Mouse (Mus musculus): ENCODE measurements around the gene Slc6a11.

Gene Slc6a11

DNA sequence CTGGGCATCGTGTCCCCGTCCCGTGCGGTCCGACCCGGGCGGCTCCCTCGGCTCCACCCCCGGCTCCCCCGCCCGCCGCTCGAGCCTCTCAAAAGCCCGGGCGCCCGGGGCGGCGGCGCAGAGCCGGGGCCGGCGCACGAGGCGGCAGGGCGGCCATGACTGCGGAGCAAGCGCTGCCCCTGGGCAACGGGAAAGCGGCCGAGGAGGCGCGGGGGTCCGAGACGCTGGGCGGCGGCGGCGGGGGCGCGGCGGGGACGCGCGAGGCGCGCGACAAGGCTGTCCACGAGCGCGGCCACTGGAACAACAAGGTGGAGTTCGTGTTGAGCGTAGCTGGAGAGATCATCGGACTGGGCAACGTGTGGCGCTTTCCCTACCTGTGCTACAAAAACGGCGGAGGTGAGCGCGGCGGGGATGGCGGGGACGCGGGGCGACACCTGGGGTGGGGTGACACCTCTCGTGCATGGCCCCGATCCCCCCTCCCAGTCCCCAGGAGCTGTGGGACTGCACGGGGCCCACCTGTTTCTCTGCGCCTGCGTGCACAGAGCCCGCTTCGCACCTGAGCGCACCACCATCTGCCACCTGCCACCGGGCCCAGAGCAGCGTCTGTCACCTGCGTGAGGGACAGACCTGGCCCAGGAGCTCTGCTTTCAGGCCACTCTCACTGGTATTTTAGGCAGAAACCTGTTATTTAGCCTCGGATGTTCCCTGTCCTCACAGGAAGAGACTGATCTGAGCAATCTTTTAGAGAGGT, at the start of gene Slc6a11:
Gene Slc6a11, plus strand, starts transcription at position 120 of the 751 bp plus-strand sequence.
- no peak for ATAC-seq (ENCODE audit: insufficient number of reproducible peaks, low FRiP score, low TSS enrichment)

DNA sequence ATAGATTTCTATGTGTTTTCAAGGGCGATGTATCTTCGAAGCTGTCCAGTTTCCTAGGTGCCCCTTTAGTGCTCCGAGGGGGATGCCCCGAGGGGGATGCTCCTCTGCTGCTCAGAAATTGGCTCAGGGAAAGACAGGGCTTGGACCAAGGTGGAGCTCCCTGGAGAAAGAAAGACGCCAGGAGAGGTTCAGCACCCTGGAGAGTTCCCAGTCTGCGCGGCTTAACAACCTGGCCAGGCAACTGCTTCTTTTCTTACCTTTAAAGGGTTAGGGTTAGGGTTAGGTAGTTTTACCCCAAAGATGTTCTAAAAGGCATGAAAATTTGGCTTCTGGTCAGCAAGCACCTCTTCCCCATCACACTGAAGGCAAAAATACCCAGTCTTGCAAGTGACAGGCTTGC, 43.9 kb upstream of the Slc6a11 start:
- ATAC-seq (ENCODE audit: insufficient number of reproducible peaks, low FRiP score, low TSS enrichment), result no peak

DNA sequence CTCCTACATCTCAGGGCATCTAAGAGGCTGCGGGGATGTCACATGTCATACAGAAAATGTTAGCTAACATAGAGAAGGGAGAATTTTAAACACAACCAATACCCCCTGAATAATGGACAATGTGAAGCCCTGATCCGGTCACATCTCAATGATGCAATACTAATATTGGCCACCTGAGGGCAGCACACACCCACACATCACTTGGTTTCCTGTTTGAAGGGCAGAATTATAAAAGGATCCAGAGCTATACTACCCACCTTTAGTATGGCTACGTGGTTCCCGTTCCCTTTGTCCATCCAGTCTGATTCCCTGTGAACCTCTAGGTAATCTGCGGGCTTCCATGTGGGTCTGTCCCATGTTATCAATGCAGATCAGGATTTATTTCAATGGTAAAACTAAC, 41.4 kb upstream of the Slc6a11 start:
- ATAC-seq (ENCODE audit: insufficient number of reproducible peaks, low FRiP score, low TSS enrichment), result peak; percentile 42; the same call in 1 of the 2 replicates

DNA sequence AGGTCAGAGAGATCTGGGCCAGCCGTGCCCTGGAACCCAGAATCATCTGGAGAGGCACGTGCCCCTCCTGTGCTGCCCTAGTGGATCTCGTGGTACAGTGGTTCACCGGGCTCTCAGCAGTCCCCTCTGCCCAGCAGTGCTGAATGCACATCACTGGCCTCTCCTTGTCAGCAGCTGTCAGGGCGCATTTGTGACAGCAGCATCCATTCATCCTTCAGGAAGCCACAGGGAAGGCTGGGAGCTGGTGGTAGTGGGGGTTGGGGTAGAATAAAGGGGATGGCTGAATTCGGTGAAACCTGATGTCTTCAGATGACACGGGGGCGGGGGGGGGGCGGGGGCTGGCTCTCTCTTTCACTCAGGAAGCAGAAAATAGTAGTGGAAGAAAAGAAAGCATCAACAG, 38.8 kb upstream of the Slc6a11 start:
- ATAC-seq (ENCODE audit: insufficient number of reproducible peaks, low FRiP score, low TSS enrichment), result no peak

DNA sequence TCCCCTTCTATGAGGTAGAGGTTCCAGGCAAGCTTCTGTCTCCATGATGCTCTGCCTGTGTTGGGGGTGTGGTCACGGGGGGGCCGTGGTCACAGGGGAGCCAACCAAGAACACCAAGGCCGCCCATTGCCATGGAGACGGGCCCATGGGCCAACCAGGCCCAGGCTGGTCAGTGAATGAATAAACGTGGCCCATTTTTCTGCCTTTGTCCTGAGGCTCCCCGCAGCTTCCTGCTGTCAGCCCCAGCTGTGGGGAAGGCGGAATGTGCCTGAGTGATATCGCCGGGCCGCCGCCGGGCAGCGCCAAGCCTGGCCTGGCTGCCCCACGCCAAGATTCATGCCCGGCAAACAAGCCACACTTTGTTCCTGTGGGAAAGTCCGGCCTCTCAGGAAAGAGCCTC, 36.8 kb upstream of the Slc6a11 start:
- peak; percentile 41; the same call in 1 of the 2 replicates for ATAC-seq (ENCODE audit: insufficient number of reproducible peaks, low FRiP score, low TSS enrichment)

DNA sequence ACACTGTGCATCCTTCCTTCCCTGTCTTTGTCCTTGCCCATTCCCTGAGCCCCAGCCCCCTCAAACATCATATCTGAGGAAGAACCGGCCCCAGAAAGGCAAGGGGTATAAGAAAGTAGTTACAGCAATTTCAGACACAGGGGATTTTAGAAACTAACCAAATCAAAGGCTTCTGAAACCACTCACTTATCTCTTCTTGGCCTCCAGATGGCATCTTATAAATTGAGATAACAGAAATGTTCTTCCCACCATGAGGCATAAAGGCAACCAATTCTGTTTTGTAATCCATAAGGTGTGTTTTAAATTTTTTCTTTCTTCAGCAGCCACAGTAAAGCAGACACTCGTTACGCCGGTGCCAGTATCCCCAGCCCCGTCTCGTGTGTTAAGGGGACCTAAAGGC, 34.5 kb upstream of the Slc6a11 start:
- no peak for ATAC-seq (ENCODE audit: insufficient number of reproducible peaks, low FRiP score, low TSS enrichment)

DNA sequence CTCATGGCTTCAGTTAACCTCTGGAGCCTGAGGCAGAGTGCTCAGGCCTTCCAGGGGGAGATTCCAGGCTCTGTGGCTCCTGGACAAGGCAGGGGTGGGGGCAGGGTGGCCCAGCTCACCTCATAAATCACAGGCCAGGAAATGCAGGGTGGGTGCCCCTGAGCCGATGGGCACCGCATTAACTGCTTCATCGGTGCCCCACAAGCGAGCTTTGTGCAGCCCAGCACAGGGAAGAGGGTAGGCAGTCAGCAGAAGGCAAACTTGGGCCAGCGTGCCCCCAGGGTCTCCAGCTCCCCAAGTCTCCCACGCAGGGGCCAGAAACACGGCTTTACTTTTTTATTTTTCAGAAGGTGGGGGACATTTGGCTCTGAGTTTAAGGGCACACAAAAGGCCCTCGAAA, 29.1 kb upstream of the Slc6a11 start:
- ATAC-seq (ENCODE audit: insufficient number of reproducible peaks, low FRiP score, low TSS enrichment), result no peak

DNA sequence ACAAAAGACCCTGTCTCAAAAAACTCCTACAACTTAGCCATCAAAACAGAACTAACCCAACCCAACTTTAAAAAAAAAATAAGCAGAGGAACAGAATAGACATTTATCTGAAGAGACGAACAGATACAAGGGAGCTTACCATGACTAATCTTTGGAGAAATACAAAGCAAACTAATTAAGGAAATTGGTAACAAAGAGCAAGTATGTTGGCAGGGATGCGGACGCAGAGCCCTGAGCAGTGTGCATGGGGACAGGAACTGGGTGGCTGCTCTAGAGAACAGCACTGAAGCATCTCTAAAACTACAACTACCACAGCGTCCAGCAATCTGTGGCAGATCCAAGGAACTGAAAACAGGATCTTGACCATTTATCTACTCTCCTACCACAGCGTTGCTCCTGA, 11.5 kb upstream of the Slc6a11 start:
- ATAC-seq (ENCODE audit: insufficient number of reproducible peaks, low FRiP score, low TSS enrichment), result no peak

DNA sequence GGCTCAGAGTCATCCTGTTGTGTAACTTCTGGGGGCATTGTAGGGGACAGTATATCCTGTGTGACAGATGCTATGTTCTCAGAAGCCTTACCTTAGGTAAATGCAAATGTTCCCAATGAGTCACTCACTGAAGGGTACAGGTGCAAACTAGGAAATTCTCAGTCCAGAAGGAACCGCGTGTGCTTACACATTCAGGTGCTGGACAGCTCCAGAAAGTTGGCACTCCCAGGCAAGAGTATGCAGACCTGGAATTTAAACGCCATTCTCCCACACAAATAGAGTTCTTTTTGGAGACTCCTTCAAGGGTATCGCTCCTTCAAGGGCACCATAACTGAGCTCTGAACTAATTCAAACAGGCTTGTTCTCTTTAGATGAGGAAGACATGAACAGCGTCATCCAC, 5.5 kb upstream of the Slc6a11 start:
- ATAC-seq (ENCODE audit: insufficient number of reproducible peaks, low FRiP score, low TSS enrichment), result no peak

DNA sequence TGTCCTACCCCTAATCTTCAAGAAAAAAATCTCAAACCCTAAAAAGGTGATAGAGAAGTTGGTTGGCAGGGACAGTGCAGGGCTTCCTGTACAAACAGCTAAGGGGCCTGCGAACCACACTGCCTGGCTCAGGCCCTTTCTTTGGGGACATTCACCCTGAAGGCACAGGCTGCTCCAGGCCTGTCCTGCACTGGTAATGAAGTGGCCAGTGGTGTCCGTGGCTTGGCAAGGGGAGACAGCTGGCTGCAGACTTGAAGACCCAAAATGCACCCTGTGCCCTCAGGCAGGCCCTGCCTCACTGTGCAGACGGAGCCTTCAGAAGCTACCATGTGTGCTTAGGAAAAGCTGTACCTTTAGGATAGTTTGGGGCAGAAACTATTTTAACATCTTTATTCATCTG, 1.4 kb downstream of the Slc6a11 start:
- ATAC-seq (ENCODE audit: insufficient number of reproducible peaks, low FRiP score, low TSS enrichment), result no peak

DNA sequence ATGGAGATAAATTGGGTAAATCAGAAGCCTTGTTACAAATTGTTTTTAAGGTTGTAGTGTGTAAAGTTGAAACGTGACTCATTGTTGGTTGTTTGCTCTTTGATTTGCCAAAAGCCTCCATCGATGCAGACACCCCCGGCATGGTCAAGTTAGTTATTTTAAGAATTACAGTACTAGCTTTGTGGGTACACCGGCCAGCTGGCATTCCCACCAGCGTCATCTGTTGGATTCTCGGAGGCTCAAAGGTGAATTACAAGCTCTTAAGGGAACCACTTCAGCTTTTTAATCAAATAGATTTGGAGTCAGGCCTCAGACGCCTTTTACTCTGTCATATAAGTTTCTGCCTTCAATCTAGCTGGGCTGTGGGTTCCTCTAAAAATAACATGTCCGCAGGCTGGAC, 1.9 kb downstream of the Slc6a11 start:
- no peak for ATAC-seq (ENCODE audit: insufficient number of reproducible peaks, low FRiP score, low TSS enrichment)

DNA sequence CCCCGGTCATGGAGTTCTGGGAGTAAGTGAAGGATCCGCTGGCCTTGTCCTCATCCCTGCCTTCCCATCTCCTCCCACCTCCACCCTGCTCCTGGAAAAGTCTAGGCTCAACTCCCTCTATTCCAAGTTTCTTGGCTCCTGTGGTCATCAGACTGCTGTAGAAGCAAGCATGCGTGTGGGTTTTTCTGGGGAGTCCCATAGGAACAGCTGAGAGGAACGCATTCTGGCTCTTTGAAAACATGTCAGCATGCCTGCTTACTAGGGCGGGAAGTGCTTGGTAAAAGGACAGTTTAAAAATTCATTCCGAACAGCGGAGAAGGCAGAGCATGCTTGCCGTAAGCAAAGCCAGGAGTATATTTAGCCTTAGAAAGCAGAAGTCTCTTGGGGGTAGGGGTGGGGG, 7.9 kb downstream of the Slc6a11 start:
- no peak for ATAC-seq (ENCODE audit: insufficient number of reproducible peaks, low FRiP score, low TSS enrichment)

DNA sequence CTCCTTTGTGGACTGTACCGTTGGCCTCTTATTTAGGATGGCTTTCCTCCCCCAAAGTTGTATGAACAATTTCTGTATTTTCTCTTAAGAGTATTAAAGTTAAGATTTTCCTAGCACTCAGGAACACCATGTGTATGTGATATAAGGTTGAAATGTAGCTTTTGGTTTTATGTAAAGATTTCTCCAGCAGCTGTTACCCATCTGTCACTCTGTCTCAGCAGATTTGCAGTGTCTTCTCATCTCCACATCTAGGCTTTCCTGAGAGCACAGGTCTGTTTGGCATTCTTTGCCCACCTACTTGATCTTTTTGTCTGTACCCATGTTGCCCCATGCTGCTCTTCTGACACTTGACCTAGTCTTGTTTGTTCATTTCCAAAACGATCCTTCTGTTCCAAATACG, 10.4 kb downstream of the Slc6a11 start:
- no peak for ATAC-seq (ENCODE audit: insufficient number of reproducible peaks, low FRiP score, low TSS enrichment)

DNA sequence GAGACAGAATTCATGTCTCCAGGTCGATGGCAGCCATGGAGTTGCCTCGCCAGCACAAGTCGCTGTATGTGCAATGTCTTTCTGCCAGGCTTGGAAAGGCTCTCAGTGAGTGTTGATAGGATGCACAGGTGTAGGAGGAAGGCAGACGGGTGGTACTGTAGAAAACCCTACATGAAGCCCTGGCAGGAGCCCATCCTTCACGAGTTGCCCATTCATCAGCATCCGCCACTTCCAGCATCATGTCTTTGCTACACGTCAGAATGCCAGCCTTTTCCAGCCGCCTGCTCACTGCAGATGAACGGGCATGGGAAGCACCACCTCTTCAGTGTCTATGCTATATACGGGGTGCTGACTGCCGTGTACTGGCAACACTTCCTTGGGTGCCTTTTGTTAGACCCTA, 11.4 kb downstream of the Slc6a11 start:
- ATAC-seq (ENCODE audit: insufficient number of reproducible peaks, low FRiP score, low TSS enrichment), result no peak

DNA sequence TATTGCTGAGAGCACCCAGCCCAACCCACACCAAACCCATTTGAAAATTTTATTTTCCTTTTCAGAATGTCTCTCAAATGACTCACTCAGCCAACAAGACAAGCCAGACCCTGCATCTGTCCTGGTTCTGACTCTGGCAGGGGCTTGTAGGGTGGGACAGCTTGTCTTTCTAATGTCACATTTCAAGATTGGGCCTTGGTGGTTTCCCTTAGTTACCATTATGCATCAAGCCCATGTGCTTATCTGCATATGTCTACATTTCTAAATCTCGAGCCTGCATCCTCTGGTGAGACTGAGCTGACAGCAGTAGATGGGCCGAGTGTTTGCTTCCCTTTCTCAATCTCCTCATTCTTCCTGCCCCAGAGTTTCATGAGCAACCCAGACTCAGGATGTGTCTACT, 12.5 kb downstream of the Slc6a11 start:
- ATAC-seq (ENCODE audit: insufficient number of reproducible peaks, low FRiP score, low TSS enrichment), result no peak

DNA sequence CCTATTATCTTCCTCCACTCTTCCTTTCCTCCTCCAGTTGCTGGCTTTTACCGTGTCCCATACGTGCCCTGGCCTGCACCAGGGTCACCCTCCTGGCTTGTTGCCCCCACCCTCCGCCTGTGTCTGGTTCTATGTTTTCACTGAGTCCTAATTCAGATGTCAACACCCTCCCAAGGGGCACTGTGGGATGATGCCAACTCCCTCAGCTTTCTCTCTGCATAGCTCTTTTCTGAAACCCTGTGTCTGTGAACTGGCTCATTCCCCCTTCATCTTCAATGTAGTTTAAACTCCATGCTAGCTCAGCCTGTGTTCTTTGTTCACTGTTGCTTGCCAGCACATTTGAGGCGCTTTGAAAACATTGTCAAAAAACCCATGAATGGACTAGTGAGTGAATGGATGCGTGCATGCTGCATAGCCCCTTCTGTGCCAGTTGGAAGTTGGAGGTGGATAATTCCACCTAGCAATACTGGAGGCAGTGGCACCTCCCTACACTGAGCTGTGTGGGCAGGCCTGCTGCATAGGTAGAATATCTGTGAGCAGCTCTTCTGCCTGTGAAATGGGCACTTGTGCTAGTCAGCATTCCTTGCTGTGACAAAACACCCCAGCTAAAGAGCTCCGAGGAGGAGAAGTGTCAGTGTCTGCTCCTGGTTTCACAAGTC, 13.5 kb downstream of the Slc6a11 start:
- ATAC-seq (ENCODE audit: insufficient number of reproducible peaks, low FRiP score, low TSS enrichment), result no peak

DNA sequence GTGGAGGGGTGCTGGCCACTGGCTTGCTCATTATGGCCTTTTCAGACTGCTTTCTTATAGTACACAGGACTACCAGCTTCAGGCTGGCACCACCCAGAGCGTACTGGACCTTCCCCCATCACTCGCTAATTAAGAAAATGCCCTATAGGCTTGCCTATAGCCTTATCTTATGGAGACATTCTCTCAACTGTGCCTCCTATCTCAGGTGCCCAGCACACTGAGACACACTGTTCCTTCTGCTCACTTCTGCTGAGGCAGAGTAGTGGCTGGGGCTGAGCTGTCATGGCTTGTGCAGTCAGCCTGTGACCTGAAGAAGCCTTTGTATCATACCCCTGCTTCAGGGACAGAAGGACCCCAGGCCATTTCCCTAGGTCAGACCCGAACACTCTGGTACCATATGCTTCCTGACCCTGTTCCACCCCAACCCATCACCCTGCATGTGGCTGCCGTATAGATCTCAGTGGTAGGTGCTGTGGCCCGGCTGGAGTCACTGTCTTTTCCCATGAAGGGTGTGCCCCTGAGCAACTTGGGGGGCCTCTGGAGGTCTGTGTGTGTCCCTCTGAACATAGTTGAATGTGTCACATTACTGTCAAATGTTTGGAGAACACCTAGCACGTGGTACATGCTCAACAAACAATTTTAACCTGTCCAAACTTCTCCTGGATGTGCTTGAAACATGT, 14.7 kb downstream of the Slc6a11 start:
- ATAC-seq (ENCODE audit: insufficient number of reproducible peaks, low FRiP score, low TSS enrichment), result no peak

DNA sequence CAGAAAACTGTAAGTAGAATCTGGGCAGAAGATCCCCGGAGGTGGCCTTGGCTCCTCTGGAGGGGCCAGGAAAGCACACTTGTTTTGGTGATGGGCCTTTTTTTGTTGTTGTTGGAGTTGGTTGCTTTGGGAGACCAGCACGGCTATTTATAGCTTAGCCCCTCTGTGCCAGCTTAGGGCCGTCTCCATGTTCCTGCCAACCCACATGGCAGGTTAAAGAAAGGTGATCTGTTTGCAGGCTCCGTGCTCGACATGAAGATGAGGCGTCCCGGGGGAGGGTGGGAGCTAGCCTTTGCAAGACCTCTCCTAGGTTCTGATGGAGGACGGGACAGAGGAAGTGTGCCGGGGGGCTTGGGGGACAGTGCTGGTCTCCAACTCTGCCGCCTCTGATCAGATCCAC, 24.7 kb downstream of the Slc6a11 start:
- ATAC-seq (ENCODE audit: insufficient number of reproducible peaks, low FRiP score, low TSS enrichment), result no peak

DNA sequence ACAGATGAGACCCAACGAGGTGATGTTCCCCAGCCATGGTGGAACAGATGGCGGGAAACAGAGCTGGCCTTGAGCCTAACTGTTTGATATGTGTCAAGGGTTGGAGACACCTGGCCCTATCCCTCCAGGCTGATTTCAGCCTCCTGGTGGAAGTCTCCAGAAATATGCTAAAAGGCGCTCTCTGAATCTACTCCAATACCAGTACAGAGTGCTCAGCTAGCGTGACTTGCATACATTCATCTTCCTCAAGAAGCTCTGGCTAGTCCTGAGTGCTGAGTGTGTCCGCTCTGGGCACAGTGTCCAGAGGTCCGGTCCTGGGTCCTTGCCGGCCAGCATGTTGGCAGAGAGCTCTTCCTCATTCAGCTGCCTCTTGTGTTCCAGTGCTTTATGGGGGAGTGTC, 27.8 kb downstream of the Slc6a11 start:
- ATAC-seq (ENCODE audit: insufficient number of reproducible peaks, low FRiP score, low TSS enrichment), result peak; percentile 69

DNA sequence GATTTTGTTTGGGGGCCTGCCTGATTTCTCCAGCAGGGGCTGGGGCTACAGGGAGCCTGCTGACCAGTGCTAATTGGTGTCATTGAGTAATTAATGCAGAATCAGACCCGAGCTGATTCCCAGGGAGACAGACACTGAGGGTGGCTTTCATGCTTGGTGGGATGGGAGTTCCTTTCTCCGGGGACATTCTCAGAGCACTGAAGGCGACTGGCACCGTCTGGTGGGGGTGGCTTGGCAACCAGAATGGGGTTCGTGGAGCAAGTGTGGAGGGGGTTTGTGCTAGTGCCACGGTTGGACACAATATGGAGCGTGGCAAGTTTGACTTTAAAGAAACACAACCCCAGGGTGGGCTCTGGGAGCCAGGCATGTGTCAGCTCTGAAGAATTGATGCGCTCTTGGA, 29.7 kb downstream of the Slc6a11 start:
- no peak for ATAC-seq (ENCODE audit: insufficient number of reproducible peaks, low FRiP score, low TSS enrichment)

DNA sequence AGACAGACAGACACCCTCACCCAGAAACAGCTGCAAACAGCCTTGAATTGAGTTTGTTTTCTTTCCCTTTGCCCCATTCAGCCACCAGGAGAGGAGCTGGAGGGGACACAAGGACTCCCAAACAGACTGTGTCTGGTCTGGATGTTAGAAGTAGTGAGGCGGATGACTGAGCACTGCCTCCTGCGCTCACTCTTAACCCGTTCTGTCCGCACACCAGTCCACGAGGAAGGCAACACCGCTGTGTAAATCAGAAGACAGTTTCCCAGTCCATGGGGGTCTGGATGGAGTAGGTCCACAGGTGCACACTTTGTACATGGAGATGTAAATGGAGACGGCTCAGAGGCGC, 43.0 kb downstream of the Slc6a11 start:
- no peak for ATAC-seq (ENCODE audit: insufficient number of reproducible peaks, low FRiP score, low TSS enrichment)

Data from cerebellum, adult (tissue).